ENCODE assay signal across 24 mouse cellular contexts in genomic region chr14:100200058-100200688, GRCm38 (mm10).
A peak's percentile ranks its signal among the peaks of the same experiment; 100 is the strongest.
DNase-seq lines count a peak whose midpoint lies in the region; ATAC-seq and TF ChIP-seq lines count a peak whose summit lies in the region.
"Had no signal": no experiment of that assay in that cellular context is flagged by ENCODE, and none has a peak within 500 bp of the region (broad histone marks: within the 10 kb centered on the region; RNA-seq: fewer than 3 reads in every experiment).

No protein-coding gene starts in this region.

- no peaks in the 10 kb centered on the region for H3K36me3 ChIP-seq in kidney, embryonic 15.5 days
- H3K36me3 ChIP-seq in CH12.LX (replicated peaks in 1 of 2; ENCODE audit: control insufficient read depth in 1 of 2, insufficient read depth in 1 of 2, low read length in 1 of 2), result peaks cover 0 to 3% of the 10 kb centered on the region in 2 experiments
- 0 out of 2 replicates have a peak, but pooled peaks cover 2% of the 10 kb centered on the region for H3K36me3 ChIP-seq in liver, embryonic 13.5 days
- no peaks in the 10 kb centered on the region for H3K36me3 ChIP-seq in liver, embryonic 16.5 days (ENCODE audit: control insufficient read depth, insufficient read depth)

- no peaks in the 10 kb centered on the region for H3K79me2 ChIP-seq in CH12.LX (replicated peaks; ENCODE audit: control insufficient read depth, extremely low read depth, insufficient read depth, poor library complexity, severe bottlenecking)

- 82% methylated on average over 6 of the region's 6 CpGs for WGBS in kidney, embryonic 15.5 days
- WGBS in liver, embryonic 13.5 days (ENCODE audit: insufficient replicate concordance), result 50% methylated on average over 6 of the region's 6 CpGs
- 51% methylated on average over 6 of the region's 6 CpGs for WGBS in liver, embryonic 16.5 days (ENCODE audit: insufficient replicate concordance)

- TF ChIP-seq CTCF in CH12.LX (conservative IDR thresholded peaks at IDR 0.05 in 1 of 2, IDR thresholded peaks at IDR 0.05 in 1 of 2; ENCODE audit: low read depth in 2 of 2, low read length in 2 of 2), result no peak

- no peak for TF ChIP-seq EP300 in CH12.LX (IDR thresholded peaks at IDR 0.05; ENCODE audit: low read length)

- no peaks in the 10 kb centered on the region for H3K27me3 ChIP-seq in kidney, embryonic 15.5 days
- H3K27me3 ChIP-seq in CH12.LX (replicated peaks), result no peaks in the 10 kb centered on the region
- no peaks in the 10 kb centered on the region for H3K27me3 ChIP-seq in liver, embryonic 13.5 days
- H3K27me3 ChIP-seq in liver, embryonic 16.5 days (ENCODE audit: control insufficient read depth, insufficient read depth, low read depth, low read length), result no peaks in the 10 kb centered on the region
- H3K27me3 ChIP-seq: embryonic facial prominence, embryonic 12.5 days; embryonic facial prominence, embryonic 15.5 days; hindbrain, embryonic 12.5 days had no signal

- no peak for TF ChIP-seq RAD21 in CH12.LX (IDR thresholded peaks at IDR 0.05; ENCODE audit: low read depth, low read length)

- H3K4me3 ChIP-seq in kidney, embryonic 15.5 days (replicated peaks), result no peak overlapping the region
- no peak overlapping the region for H3K4me3 ChIP-seq in CH12.LX (replicated peaks in 1 of 3; ENCODE audit: low read depth in 2 of 3, low read length in 2 of 3, poor library complexity in 1 of 3)
- H3K4me3 ChIP-seq in liver, embryonic 13.5 days (replicated peaks), result no peak overlapping the region
- no peak overlapping the region for H3K4me3 ChIP-seq in liver, embryonic 16.5 days (ENCODE audit: low read depth, low read length)
- H3K4me3 ChIP-seq: embryonic facial prominence, embryonic 12.5 days; embryonic facial prominence, embryonic 15.5 days; gastrocnemius, adult 2 months; hindbrain, embryonic 12.5 days had no signal

- no peak overlapping the region for H3K9ac ChIP-seq in kidney, embryonic 15.5 days
- H3K9ac ChIP-seq in CH12.LX (ENCODE audit: insufficient read depth, low read depth), result peak overlapping the region; percentile 39; the same call in 1 of the 2 replicates
- H3K9ac ChIP-seq in liver, embryonic 13.5 days, result no peak overlapping the region
- H3K9ac ChIP-seq in liver, embryonic 16.5 days (ENCODE audit: low read depth, low read length), result no peak overlapping the region
- H3K9ac ChIP-seq: embryonic facial prominence, embryonic 12.5 days; embryonic facial prominence, embryonic 15.5 days; forebrain, postnatal 0 days; hindbrain, embryonic 12.5 days had no signal

- no peak for ATAC-seq in kidney, embryonic 15.5 days (replicated peaks; ENCODE audit: low FRiP score)
- no peak for ATAC-seq in liver, embryonic 13.5 days (ENCODE audit: low read depth)
- ATAC-seq in liver, embryonic 16.5 days (ENCODE audit: low read depth), result peak; percentile 75
- ATAC-seq: activated CD4-positive, CD25-positive, alpha-beta regulatory T cell, adult 4 months; CD4-positive, CD25-positive, alpha-beta regulatory T cell, adult 4 months; forebrain, embryonic 14.5 days; forebrain, postnatal 0 days had no signal

- dilution Hi-C loops in CH12.LX (cut with MboI; ENCODE audit: extremely low pct_ligation_motif_present, extremely low pct_unique_long_range_greater_than_20kb, low sequenced_read_pairs), result no loop called here

- no peak for TF ChIP-seq POLR2A in CH12.LX (IDR thresholded peaks at IDR 0.05; ENCODE audit: low read depth, low read length)

- no peak overlapping the region for H3K4me2 ChIP-seq in kidney, embryonic 15.5 days
- no peak overlapping the region; the same call in 1 of the 2 replicates for H3K4me2 ChIP-seq in CH12.LX (ENCODE audit: insufficient read depth, low read depth, poor library complexity, severe bottlenecking)
- no peak overlapping the region for H3K4me2 ChIP-seq in liver, embryonic 13.5 days
- H3K4me2 ChIP-seq in liver, embryonic 16.5 days (ENCODE audit: low read depth, low read length), result no peak overlapping the region
- H3K4me2 ChIP-seq: embryonic facial prominence, embryonic 12.5 days; embryonic facial prominence, embryonic 15.5 days; heart, embryonic 11.5 days; hindbrain, embryonic 12.5 days had no signal

- no peaks in the 10 kb centered on the region for H3K9me3 ChIP-seq in kidney, embryonic 15.5 days (replicated peaks)
- H3K9me3 ChIP-seq in CH12.LX (replicated peaks; ENCODE audit: low read length), result no peaks in the 10 kb centered on the region
- H3K9me3 ChIP-seq in liver, embryonic 13.5 days (replicated peaks), result no peaks in the 10 kb centered on the region
- no peaks in the 10 kb centered on the region for H3K9me3 ChIP-seq in liver, embryonic 16.5 days (replicated peaks; ENCODE audit: control insufficient read depth, low read length)
- H3K9me3 ChIP-seq: embryonic facial prominence, embryonic 12.5 days; embryonic facial prominence, embryonic 15.5 days; hindbrain, embryonic 12.5 days had no signal

- in situ Hi-C loops in CH12.LX (cut with MboI; ENCODE audit: low pct_ligation_motif_present, low pct_unique_long_range_greater_than_20kb, low sequenced_read_pairs), result loop anchor here (25.0 kb wide), 2 partner anchors 238 to 262 kb away; no protein-coding TSS in a partner anchor

- H3K27ac ChIP-seq in kidney, embryonic 15.5 days, result no peak overlapping the region
- H3K27ac ChIP-seq in CH12.LX (ENCODE audit: insufficient read depth, low read depth), result no peak overlapping the region
- 0 out of 2 replicates have a peak overlapping the region, but pooled peaks have one; percentile 34 for H3K27ac ChIP-seq in liver, embryonic 13.5 days
- peak overlapping the region; percentile 67 for H3K27ac ChIP-seq in liver, embryonic 16.5 days (ENCODE audit: low read length)
- H3K27ac ChIP-seq: embryonic facial prominence, embryonic 12.5 days; embryonic facial prominence, embryonic 15.5 days; gastrocnemius, adult 2 months; hindbrain, embryonic 12.5 days had no signal

- H3K4me1 ChIP-seq in kidney, embryonic 15.5 days, result no peaks in the 10 kb centered on the region
- peaks cover 20% of the 10 kb centered on the region in 2 experiments for H3K4me1 ChIP-seq in CH12.LX (ENCODE audit: control insufficient read depth in 1 of 2, insufficient read depth in 2 of 2)
- no peaks in the 10 kb centered on the region for H3K4me1 ChIP-seq in liver, embryonic 13.5 days (replicated peaks)
- H3K4me1 ChIP-seq in liver, embryonic 16.5 days (ENCODE audit: control insufficient read depth, low read depth, low read length), result no peaks in the 10 kb centered on the region

- peak; percentile 14 to 16 for DNase-seq in kidney, postnatal 36 days
- DNase-seq in CH12.LX (ENCODE audit: extremely low read depth), result no peak
- DNase-seq in liver, embryonic 13.5 days, result no peak
- DNase-seq in adrenal gland, adult (ENCODE audit: inconsistent age in 2 of 2, low spot score in 1 of 2), result no peak
- no peak for DNase-seq in adrenal gland, postnatal 10 days
- no peak for DNase-seq in testis, postnatal 10 days (ENCODE audit: low spot score)
- DNase-seq: adrenal gland, postnatal 14 days; cerebellum, adult 11 months; cerebellum, adult 2 months; cerebellum, adult 9-11 months; cerebellum, postnatal 25 days; forebrain, postnatal 0 days; gastrocnemius, adult 2 months; gastrocnemius, postnatal 14 days; heart, adult 11 months had no signal

TF ChIP-seq in CH12.LX, 34 proteins besides CTCF, POLR2A, EP300 and RAD21:
- TF ChIP-seq IRF4 (IDR thresholded peaks at IDR 0.05; ENCODE audit: low read depth, low read length) (no peak), CHD1 (IDR thresholded peaks at IDR 0.05; ENCODE audit: low read depth, low read length) (no peak), JUND (conservative IDR thresholded peaks at IDR 0.05; ENCODE audit: low read depth, low read length) (no peak), USF2 (conservative IDR thresholded peaks at IDR 0.05; ENCODE audit: low read depth, low read length) (no peak), MYC (IDR thresholded peaks at IDR 0.05; ENCODE audit: low read depth, low read length) (no peak), MAFK (IDR thresholded peaks at IDR 0.05; ENCODE audit: insufficient replicate concordance, low read length) (no peak), UBTF (IDR thresholded peaks at IDR 0.05; ENCODE audit: low read depth, low read length) (no peak), KAT2A (IDR thresholded peaks at IDR 0.05; ENCODE audit: insufficient replicate concordance, low read length) (no peak), NRF1 (IDR thresholded peaks at IDR 0.05; ENCODE audit: low read depth, low read length) (no peak), MXI1 (IDR thresholded peaks at IDR 0.05; ENCODE audit: low read depth, low read length) (no peak), JUN (IDR thresholded peaks at IDR 0.05; ENCODE audit: insufficient read depth, low read depth, low read length) (no peak), USF1 (IDR thresholded peaks at IDR 0.05; ENCODE audit: low read depth, low read length) (no peak)

Comparison
In these comparisons a context has a peak if more than half of its experiments do, and no peak if none do; other contexts are left out.
1. DNase-seq: peak in kidney, postnatal 36 days (2 of 2); none in CH12.LX (single experiment), liver, embryonic 13.5 days (single experiment), adrenal gland, adult (0 of 2), adrenal gland, postnatal 10 days (single experiment) and testis, postnatal 10 days (single experiment).
2. H3K27ac ChIP-seq: peak in liver, embryonic 13.5 days (single experiment) and liver, embryonic 16.5 days (single experiment); none in kidney, embryonic 15.5 days (single experiment) and CH12.LX (single experiment).